Mouse (Mus musculus): ENCODE measurements around the gene Corin. TPM values are rescaled to one million over a fixed set of nuclear protein-coding genes. Genes with fewer than 3 reads are reported as not detected.
A peak's percentile ranks its signal among the peaks of the same experiment; 100 is the strongest.

The Corin gene
- 0.16 and 0.27 TPM in 2 replicates for polyA plus RNA-seq (2014; fragmentation: Nextera tagmentation; extraction: Ambion mirVana)

DNA sequence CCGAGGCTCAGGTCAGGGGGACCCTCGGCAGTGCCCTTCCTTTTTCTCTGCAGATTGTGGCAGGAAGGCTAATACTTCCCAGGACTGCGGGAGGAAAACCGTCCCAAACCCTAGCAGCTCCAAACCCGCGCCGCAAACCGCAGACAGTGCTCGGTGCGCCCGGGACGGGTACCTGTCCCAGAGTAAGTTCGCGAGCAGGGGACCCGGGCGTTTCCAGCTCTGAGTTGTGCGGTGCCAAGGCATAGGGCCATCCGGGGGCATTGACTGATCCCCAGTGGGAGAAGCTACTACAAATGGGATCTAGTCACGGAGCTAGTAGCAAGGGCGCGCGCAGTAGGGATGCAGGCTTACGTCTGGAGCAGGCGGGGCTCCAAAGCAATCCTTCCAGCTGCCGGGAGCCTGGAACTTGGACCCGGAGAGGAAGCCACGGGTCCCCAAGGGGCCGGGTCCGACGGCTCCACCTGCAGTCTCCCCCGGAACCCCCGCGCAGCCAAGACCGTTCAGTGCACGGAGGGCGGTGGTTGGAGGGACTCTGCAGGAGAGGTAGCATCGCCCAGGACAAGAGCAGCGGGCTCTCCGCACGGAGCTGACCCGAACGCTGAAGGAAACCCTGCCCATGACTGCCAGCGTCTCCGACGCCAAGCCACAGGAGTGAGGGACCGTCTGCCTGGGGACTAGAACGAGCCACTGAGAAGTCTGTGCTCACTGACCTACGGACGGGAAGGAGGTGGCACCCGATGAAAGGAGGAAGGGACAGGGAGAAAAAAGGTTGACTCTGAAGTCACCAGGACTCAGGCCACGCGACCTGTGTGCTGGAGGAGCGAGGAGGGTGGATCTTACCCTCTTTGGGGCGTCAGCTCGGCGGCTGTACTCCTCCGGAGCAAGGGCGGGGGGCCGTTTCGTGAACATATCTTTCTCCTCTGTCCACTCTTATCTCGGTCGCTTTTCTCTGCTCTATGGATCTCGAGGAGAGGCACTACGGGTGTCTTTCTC lies at the start of gene Corin:
Corin (minus strand) TSS at position 943 of the 993 bp plus-strand sequence.
- Histone ChIP-seq H3K9ac (ENCODE audit: low read length) (peak within 1 kb of the TSS; percentile 5; the same call in 1 of the 2 replicates), H3K9me3 (ENCODE audit: control insufficient read depth, low read length) (no peaks in the 10 kb centered on the region), H3K4me1 (replicated peaks; ENCODE audit: control insufficient read depth, insufficient read depth, low read length) (0 out of 2 replicates have a peak, but pooled peaks cover 2% of the 10 kb centered on the region), H3K36me3 (ENCODE audit: control insufficient read depth, insufficient read depth, low read length) (no peaks in the 10 kb centered on the region), H3K4me2 (ENCODE audit: low read length) (peak within 1 kb of the TSS; percentile 52), H3K27ac (ENCODE audit: low read depth) (no peak within 1 kb of the TSS), H3K4me3 (ENCODE audit: low read depth, low read length) (peak within 1 kb of the TSS; percentile 34), H3K27me3 (replicated peaks; ENCODE audit: control insufficient read depth, insufficient read depth, low read length) (peaks cover 34% of the 10 kb centered on the region)
- ATAC-seq (replicated peaks; ENCODE audit: low FRiP score, low TSS enrichment, low read depth) (peak; percentile 29; the same call in 1 of the 2 replicates), DNase-seq (ENCODE audit: low spot score) (peak; percentile 69)
- 1% methylated on average over 64 of the region's 64 CpGs for WGBS

DNA sequence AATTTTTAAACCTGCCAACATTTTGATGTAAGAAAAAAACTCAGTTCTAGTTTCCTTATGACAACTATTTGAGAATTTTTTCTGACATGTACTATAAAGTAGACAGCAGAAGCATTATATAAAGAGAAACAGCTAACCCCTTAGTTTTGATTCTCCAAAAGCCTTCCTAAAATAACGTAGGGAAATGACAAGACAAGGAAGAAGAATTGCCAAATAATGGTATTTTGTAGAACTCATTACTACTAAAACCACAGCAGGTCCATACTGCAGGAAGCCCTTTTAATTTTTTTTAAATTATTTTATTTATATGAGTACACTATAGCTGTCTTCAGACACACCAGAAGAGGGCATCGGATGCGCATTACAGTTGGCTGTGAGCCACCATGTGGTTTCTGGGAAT lies 46.9 kb upstream of the Corin start:
- ATAC-seq (replicated peaks; ENCODE audit: low FRiP score, low TSS enrichment, low read depth): no peak

GRCm38 (mm10) chr5:72528896-72529295 lies 24.6 kb upstream of the Corin start:
- ATAC-seq (replicated peaks; ENCODE audit: low FRiP score, low TSS enrichment, low read depth) (no peak), DNase-seq (ENCODE audit: low spot score) (no peak)
- Histone ChIP-seq H3K9me3 (ENCODE audit: control insufficient read depth, low read length) (no peaks in the 10 kb centered on the region), H3K27ac (ENCODE audit: low read depth) (no peak overlapping the region), H3K36me3 (ENCODE audit: control insufficient read depth, insufficient read depth, low read length) (peaks cover 54% of the 10 kb centered on the region), H3K27me3 (replicated peaks; ENCODE audit: control insufficient read depth, insufficient read depth, low read length) (no peaks in the 10 kb centered on the region), H3K4me1 (replicated peaks; ENCODE audit: control insufficient read depth, insufficient read depth, low read length) (no peaks in the 10 kb centered on the region), H3K9ac (ENCODE audit: low read length) (no peak overlapping the region), H3K4me2 (ENCODE audit: low read length) (no peak overlapping the region), H3K4me3 (ENCODE audit: low read depth, low read length) (no peak overlapping the region)
- WGBS: 100% methylated on average over 3 of the region's 3 CpGs

More for the DNA sequence above, 46.9 kb upstream of the Corin start:
- Histone ChIP-seq H3K27me3 (replicated peaks; ENCODE audit: control insufficient read depth, insufficient read depth, low read length) (no peaks in the 10 kb centered on the region), H3K36me3 (ENCODE audit: control insufficient read depth, insufficient read depth, low read length) (peaks cover 53% of the 10 kb centered on the region), H3K9me3 (ENCODE audit: control insufficient read depth, low read length) (no peaks in the 10 kb centered on the region), H3K27ac (ENCODE audit: low read depth) (no peak overlapping the region), H3K9ac (ENCODE audit: low read length) (no peak overlapping the region), H3K4me1 (replicated peaks; ENCODE audit: control insufficient read depth, insufficient read depth, low read length) (no peaks in the 10 kb centered on the region), H3K4me3 (ENCODE audit: low read depth, low read length) (no peak overlapping the region), H3K4me2 (ENCODE audit: low read length) (no peak overlapping the region)
- no peak for DNase-seq (ENCODE audit: low spot score)
- 88% methylated on average over 3 of the region's 3 CpGs for WGBS

DNA sequence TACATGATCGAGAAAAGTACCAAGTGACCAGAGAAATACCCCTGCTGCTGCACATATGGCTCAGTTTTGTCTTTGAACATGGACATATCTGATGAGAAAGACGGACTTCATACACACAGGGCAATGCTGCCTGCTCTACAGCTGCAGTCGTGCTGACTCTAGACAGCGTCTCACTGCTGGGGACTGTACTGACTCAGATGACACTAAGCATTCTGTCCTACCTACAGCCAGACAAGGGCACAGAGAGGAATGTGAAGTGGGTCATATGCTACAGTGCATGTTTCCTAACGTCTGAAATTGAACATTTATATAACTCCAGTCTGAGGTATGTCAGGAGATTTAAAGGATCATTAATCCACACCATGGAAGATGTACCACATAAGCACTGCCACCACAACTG lies 9.5 kb upstream of the Corin start:
- Histone ChIP-seq H3K27me3 (replicated peaks; ENCODE audit: control insufficient read depth, insufficient read depth, low read length) (no peaks in the 10 kb centered on the region), H3K9me3 (ENCODE audit: control insufficient read depth, low read length) (no peaks in the 10 kb centered on the region), H3K9ac (ENCODE audit: low read length) (no peak overlapping the region), H3K36me3 (ENCODE audit: control insufficient read depth, insufficient read depth, low read length) (peaks cover 43% of the 10 kb centered on the region), H3K4me1 (replicated peaks; ENCODE audit: control insufficient read depth, insufficient read depth, low read length) (no peaks in the 10 kb centered on the region), H3K4me3 (ENCODE audit: low read depth, low read length) (no peak overlapping the region), H3K27ac (ENCODE audit: low read depth) (no peak overlapping the region), H3K4me2 (ENCODE audit: low read length) (no peak overlapping the region)
- ATAC-seq (replicated peaks; ENCODE audit: low FRiP score, low TSS enrichment, low read depth): no peak
- DNase-seq (ENCODE audit: low spot score): no peak
- WGBS: 81% methylated on average over 5 of the region's 5 CpGs

DNA sequence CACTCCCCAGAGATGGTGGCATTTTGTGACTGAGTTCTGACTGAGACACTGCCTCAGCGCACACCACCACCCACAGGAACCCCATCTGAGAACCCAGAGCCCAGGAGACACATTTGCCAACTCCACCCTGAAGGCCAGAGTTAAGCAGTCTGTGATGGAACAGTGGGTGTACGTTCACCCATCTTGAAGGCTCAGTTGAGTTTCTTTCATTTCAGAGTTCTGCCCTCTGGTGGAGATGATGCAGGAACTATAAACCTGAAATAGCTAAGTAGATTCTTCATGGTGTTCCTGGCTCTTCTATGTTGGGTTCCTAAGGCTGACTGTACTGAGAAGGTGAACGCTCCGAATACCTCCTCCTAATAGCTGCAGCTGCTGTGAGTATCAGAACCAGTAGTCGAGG lies 1.5 kb upstream of the Corin start:
- no peak overlapping the region for H3K27ac ChIP-seq (ENCODE audit: low read depth)
- H3K9ac ChIP-seq (ENCODE audit: low read length): no peak overlapping the region
- H3K4me3 ChIP-seq (ENCODE audit: low read depth, low read length): no peak overlapping the region
- DNase-seq (ENCODE audit: low spot score): no peak
- H3K9me3 ChIP-seq (ENCODE audit: control insufficient read depth, low read length): no peaks in the 10 kb centered on the region
- H3K36me3 ChIP-seq (ENCODE audit: control insufficient read depth, insufficient read depth, low read length): no peaks in the 10 kb centered on the region
- no peak overlapping the region for H3K4me2 ChIP-seq (ENCODE audit: low read length)
- WGBS: 73% methylated on average over 5 of the region's 5 CpGs
- no peak for ATAC-seq (replicated peaks; ENCODE audit: low FRiP score, low TSS enrichment, low read depth)
- peaks cover 34% of the 10 kb centered on the region for H3K27me3 ChIP-seq (replicated peaks; ENCODE audit: control insufficient read depth, insufficient read depth, low read length)
- H3K4me1 ChIP-seq (replicated peaks; ENCODE audit: control insufficient read depth, insufficient read depth, low read length): 0 out of 2 replicates have a peak, but pooled peaks cover 2% of the 10 kb centered on the region

DNA sequence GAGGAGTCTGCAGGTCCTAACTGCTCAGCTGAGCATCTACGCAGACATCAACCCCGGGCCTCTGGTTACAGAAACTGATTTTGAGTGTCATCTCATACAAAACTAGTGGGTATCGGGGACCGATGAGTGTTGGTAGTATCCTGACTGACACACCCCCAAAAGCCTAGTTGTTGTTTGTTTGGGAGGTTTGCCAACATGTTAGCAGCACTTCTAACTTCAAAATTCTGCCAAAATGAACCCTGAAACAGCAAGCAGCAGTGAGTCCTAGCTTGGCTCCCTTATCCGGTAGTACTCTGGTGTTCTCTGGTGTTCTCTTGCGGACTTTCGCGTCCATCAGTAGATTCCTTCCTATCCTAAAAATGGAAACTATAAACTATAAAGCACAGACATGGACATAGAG lies 1.5 kb downstream of the Corin start:
- no peak overlapping the region for H3K4me2 ChIP-seq (ENCODE audit: low read length)
- H3K9ac ChIP-seq (ENCODE audit: low read length): no peak overlapping the region
- H3K36me3 ChIP-seq (ENCODE audit: control insufficient read depth, insufficient read depth, low read length): no peaks in the 10 kb centered on the region
- 71% methylated on average over 8 of the region's 8 CpGs for WGBS
- no peaks in the 10 kb centered on the region for H3K9me3 ChIP-seq (ENCODE audit: control insufficient read depth, low read length)
- H3K27me3 ChIP-seq (replicated peaks; ENCODE audit: control insufficient read depth, insufficient read depth, low read length): peaks cover 34% of the 10 kb centered on the region
- no peak overlapping the region for H3K27ac ChIP-seq (ENCODE audit: low read depth)
- 0 out of 2 replicates have a peak, but pooled peaks cover 2% of the 10 kb centered on the region for H3K4me1 ChIP-seq (replicated peaks; ENCODE audit: control insufficient read depth, insufficient read depth, low read length)
- H3K4me3 ChIP-seq (ENCODE audit: low read depth, low read length): no peak overlapping the region
- ATAC-seq (replicated peaks; ENCODE audit: low FRiP score, low TSS enrichment, low read depth) (no peak), DNase-seq (ENCODE audit: low spot score) (no peak)

- no peak overlapping the region for H3K4me3 ChIP-seq (ENCODE audit: low read depth, low read length)
- no peak for ATAC-seq (replicated peaks; ENCODE audit: low FRiP score, low TSS enrichment, low read depth)
- H3K4me2 ChIP-seq (ENCODE audit: low read length): no peak overlapping the region
- H3K27me3 ChIP-seq (replicated peaks; ENCODE audit: control insufficient read depth, insufficient read depth, low read length): peaks cover 34% of the 10 kb centered on the region
- no peaks in the 10 kb centered on the region for H3K36me3 ChIP-seq (ENCODE audit: control insufficient read depth, insufficient read depth, low read length)
- H3K9me3 ChIP-seq (ENCODE audit: control insufficient read depth, low read length): no peaks in the 10 kb centered on the region
- H3K4me1 ChIP-seq (replicated peaks; ENCODE audit: control insufficient read depth, insufficient read depth, low read length): 0 out of 2 replicates have a peak, but pooled peaks cover 2% of the 10 kb centered on the region
- DNase-seq (ENCODE audit: low spot score): no peak
- 44% methylated on average over 3 of the region's 3 CpGs for WGBS
- no peak overlapping the region for H3K27ac ChIP-seq (ENCODE audit: low read depth)
- no peak overlapping the region for H3K9ac ChIP-seq (ENCODE audit: low read length)
Measured at GRCm38 (mm10) chr5:72501763-72502162, 2.5 kb downstream of the Corin start.

DNA sequence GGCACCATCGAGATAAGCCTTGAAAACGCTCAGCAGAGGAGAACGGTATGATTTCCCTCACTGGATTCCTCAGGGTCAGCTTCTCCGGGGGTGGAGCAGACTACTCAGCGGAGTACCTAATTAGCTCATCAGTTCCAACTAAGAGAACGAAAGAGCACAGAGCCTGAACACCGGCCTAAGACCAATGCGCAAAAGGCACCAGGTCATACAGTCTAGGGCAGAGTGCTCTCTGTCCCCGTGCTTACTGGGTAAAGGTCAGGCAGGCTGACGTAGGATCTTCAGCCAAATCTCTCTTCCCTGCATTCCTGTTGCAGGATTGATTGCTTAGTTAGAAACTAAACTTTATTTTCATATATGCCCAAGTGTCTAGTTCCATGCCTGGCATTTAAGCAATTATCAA lies 6.0 kb downstream of the Corin start:
- DNase-seq (ENCODE audit: low spot score) (no peak), ATAC-seq (replicated peaks; ENCODE audit: low FRiP score, low TSS enrichment, low read depth) (no peak)
- peaks cover 13% of the 10 kb centered on the region for H3K27me3 ChIP-seq (replicated peaks; ENCODE audit: control insufficient read depth, insufficient read depth, low read length)
- H3K9me3 ChIP-seq (ENCODE audit: control insufficient read depth, low read length): no peaks in the 10 kb centered on the region
- WGBS: 63% methylated on average over 10 of the region's 10 CpGs
- no peak overlapping the region for H3K9ac ChIP-seq (ENCODE audit: low read length)
- no peak overlapping the region for H3K27ac ChIP-seq (ENCODE audit: low read depth)
- H3K36me3 ChIP-seq (ENCODE audit: control insufficient read depth, insufficient read depth, low read length): no peaks in the 10 kb centered on the region
- no peak overlapping the region for H3K4me2 ChIP-seq (ENCODE audit: low read length)
- H3K4me1 ChIP-seq (replicated peaks; ENCODE audit: control insufficient read depth, insufficient read depth, low read length): no peaks in the 10 kb centered on the region
- H3K4me3 ChIP-seq (ENCODE audit: low read depth, low read length): no peak overlapping the region

All from intestine, embryonic 14.5 days (tissue).